9 mouse cellular contexts compared by ENCODE assay signal in the genomic region with DNA sequence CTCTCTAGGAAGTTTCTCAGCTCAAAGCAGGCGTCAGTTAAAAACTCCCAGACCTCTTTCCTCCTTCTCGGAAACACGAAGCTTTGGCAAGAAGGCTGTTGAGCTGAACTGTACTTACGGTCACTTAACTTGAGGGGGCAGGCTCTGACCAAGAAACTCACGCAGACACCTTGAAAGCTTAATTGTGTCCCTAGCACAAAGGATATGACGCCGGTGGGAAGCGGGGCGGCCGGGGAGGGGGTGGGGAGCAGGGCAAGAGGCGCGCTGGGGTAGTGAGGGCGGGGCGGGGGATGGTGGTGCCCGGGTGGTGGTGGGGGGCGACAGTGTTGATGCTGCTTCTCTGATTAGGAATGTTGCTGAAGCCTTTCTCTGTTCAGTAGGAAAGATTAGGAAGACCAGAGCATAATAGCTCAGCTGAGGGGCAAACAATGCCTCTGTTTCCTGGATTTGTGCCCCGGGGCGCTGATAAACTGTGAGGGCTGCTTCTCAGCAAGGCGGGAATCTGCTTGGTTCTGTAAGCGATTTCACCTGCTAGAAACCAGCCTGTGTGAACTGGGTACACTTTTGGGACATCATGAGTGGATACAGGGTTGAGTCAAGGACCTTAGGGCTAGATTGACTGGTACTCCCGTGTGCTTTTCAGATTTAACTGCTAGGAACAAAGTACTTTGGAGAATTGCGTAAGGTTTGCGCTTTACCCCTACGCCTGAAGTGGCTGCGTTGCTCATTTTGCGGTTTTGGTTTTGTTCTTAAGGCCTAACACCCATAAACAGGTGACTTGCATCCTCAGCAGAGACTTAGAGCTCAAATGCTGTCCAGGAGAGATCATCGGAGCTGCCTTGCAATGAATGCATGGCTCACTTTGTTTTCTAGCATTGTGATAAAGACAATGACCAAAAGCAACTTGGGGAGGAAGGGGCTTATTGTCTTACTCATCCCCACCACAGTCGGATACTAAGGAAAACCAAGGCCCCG. TPM values are rescaled to one million over a fixed set of nuclear protein-coding genes. Genes with fewer than 3 reads are reported as not detected.
DNase-seq lines count a peak whose midpoint lies in the region; ATAC-seq and TF ChIP-seq lines count a peak whose summit lies in the region.
"Had no signal": no experiment of that assay in that cellular context is flagged by ENCODE, and none has a peak within 500 bp of the region (broad histone marks: within the 10 kb centered on the region; RNA-seq: fewer than 3 reads in every experiment).

No protein-coding gene starts in this region.

- H3K27ac ChIP-seq in ES-E14 (ENCODE audit: insufficient read depth, low read depth, low read length, poor library complexity, severe bottlenecking) = no peak overlapping the region
- no peak overlapping the region for H3K27ac ChIP-seq in embryonic fibroblast, embryonic 13.5 days (ENCODE audit: insufficient read depth, low read length)
- H3K27ac ChIP-seq in heart, postnatal 0 days (ENCODE audit: low read depth) = peak overlapping the region; percentile 56
- H3K27ac ChIP-seq in lung, postnatal 0 days (ENCODE audit: low read length) = peak overlapping the region; percentile 81

- 17% methylated on average over 29 of the region's 29 CpGs for WGBS in heart, postnatal 0 days
- WGBS in lung, postnatal 0 days = 15% methylated on average over 29 of the region's 29 CpGs

- TF ChIP-seq CTCF in embryonic fibroblast, embryonic 13.5 days (IDR thresholded peaks at IDR 0.05; ENCODE audit: borderline replicate concordance, insufficient read depth, low read length) = 0 out of 2 replicates have a peak, but pooled peaks have one; percentile 10
- TF ChIP-seq CTCF in heart, postnatal 0 days (IDR thresholded peaks at IDR 0.05; ENCODE audit: low read depth) = peak; percentile 84
- TF ChIP-seq CTCF in lung, postnatal 0 days (IDR thresholded peaks at IDR 0.05) = peak; percentile 83

- 0 out of 4 replicates have a peak, but pooled peaks cover 0 to 3% of the 10 kb centered on the region in 2 experiments for H3K4me1 ChIP-seq in ES-E14 (ENCODE audit: control insufficient read depth in 2 of 2, insufficient read depth in 2 of 2, low read length in 2 of 2, poor library complexity in 1 of 2)
- no peaks in the 10 kb centered on the region for H3K4me1 ChIP-seq in embryonic fibroblast, embryonic 13.5 days (ENCODE audit: control insufficient read depth, insufficient read depth, low read length)
- H3K4me1 ChIP-seq in heart, postnatal 0 days (ENCODE audit: control insufficient read depth, insufficient read depth) = peaks cover 5% of the 10 kb centered on the region; the same call in 1 of the 2 replicates
- H3K4me1 ChIP-seq in lung, postnatal 0 days (ENCODE audit: insufficient read depth, low read depth, low read length) = peaks cover 3% of the 10 kb centered on the region; the same call in 1 of the 2 replicates

- H3K36me3 ChIP-seq in ES-E14 (ENCODE audit: control insufficient read depth, insufficient read depth, low read length, poor library complexity, severe bottlenecking) = no peaks in the 10 kb centered on the region
- H3K36me3 ChIP-seq in heart, postnatal 0 days (replicated peaks; ENCODE audit: control insufficient read depth, insufficient read depth, low read length) = no peaks in the 10 kb centered on the region
- H3K36me3 ChIP-seq in lung, postnatal 0 days (ENCODE audit: insufficient read depth, low read length) = no peaks in the 10 kb centered on the region

- DNase-seq in ES-E14 (ENCODE audit: low read depth, low spot score) = peak; percentile 57
- peak; percentile 30 to 65 for DNase-seq in adrenal gland, adult (ENCODE audit: inconsistent age in 2 of 2, low spot score in 1 of 2)
- DNase-seq in heart, postnatal 0 days (ENCODE audit: low spot score) = peak; percentile 80
- peak; percentile 80 for DNase-seq in kidney, postnatal 10 days
- DNase-seq in lung, postnatal 0 days (ENCODE audit: low spot score) = peak; percentile 95
- peak; percentile 35 for DNase-seq in ovary, postnatal 36 days (ENCODE audit: low spot score)

- no peaks in the 10 kb centered on the region for H3K9me3 ChIP-seq in ES-E14 (ENCODE audit: control insufficient read depth, insufficient read depth, low read depth, low read length)
- H3K9me3 ChIP-seq in heart, postnatal 0 days (replicated peaks; ENCODE audit: control insufficient read depth, low read length) = no peaks in the 10 kb centered on the region
- no peaks in the 10 kb centered on the region for H3K9me3 ChIP-seq in lung, postnatal 0 days (ENCODE audit: low read length)

- H3K9ac ChIP-seq in ES-E14 (ENCODE audit: insufficient read depth, low read depth, low read length, poor library complexity, severe bottlenecking) = no peak overlapping the region
- H3K9ac ChIP-seq in heart, postnatal 0 days (replicated peaks; ENCODE audit: low read depth, low read length) = no peak overlapping the region; the same call in 1 of the 2 replicates
- H3K9ac ChIP-seq in lung, postnatal 0 days (replicated peaks; ENCODE audit: low read depth) = no peak overlapping the region

- H3K4me3 ChIP-seq in ES-E14 (ENCODE audit: insufficient read depth in 1 of 2, low read depth in 1 of 2, low read length in 2 of 2, poor library complexity in 1 of 2, severe bottlenecking in 1 of 2) = no peak overlapping the region
- H3K4me3 ChIP-seq in embryonic fibroblast, embryonic 13.5 days (ENCODE audit: insufficient read depth, low read length) = no peak overlapping the region
- peak overlapping the region; percentile 37 for H3K4me3 ChIP-seq in heart, postnatal 0 days (ENCODE audit: low read depth, low read length)
- peak overlapping the region; percentile 19 for H3K4me3 ChIP-seq in lung, postnatal 0 days (ENCODE audit: low read depth, low read length)

- peak overlapping the region; percentile 69 for H3K4me2 ChIP-seq in heart, postnatal 0 days (ENCODE audit: low read depth, low read length)
- peak overlapping the region; percentile 59 for H3K4me2 ChIP-seq in lung, postnatal 0 days (replicated peaks; ENCODE audit: low read depth, low read length)

- peak; percentile 90 for ATAC-seq in heart, postnatal 0 days (ENCODE audit: insufficient read depth, low read depth)
- peak; percentile 93 for ATAC-seq in lung, postnatal 0 days
- no peak for ATAC-seq in inflammation-experienced regulatory T-cells, adult 6 months

- no peak for TF ChIP-seq POLR2A in embryonic fibroblast, embryonic 13.5 days (IDR thresholded peaks at IDR 0.05; ENCODE audit: low read depth, low read length)

- in situ Hi-C loops in ES-E14 (cut with MboI; ENCODE audit: low sequenced_read_pairs in 2 of 2, unreplicated experiment in 2 of 2) = loop anchor here in 1 of 2 experiments (5.0 kb wide), 1 partner anchor 140 kb away; no protein-coding TSS in a partner anchor

- TF ChIP-seq EP300 in heart, postnatal 0 days (IDR thresholded peaks at IDR 0.05; ENCODE audit: low read depth) = no peak
- TF ChIP-seq EP300 in lung, postnatal 0 days (IDR thresholded peaks at IDR 0.05) = peak; percentile 72; the same call in 1 of the 2 replicates

- no peaks in the 10 kb centered on the region for H3K27me3 ChIP-seq in heart, postnatal 0 days (ENCODE audit: control insufficient read depth, insufficient read depth, low read length)
- no peaks in the 10 kb centered on the region for H3K27me3 ChIP-seq in lung, postnatal 0 days (replicated peaks; ENCODE audit: insufficient read depth, low read length)

TF ChIP-seq in ES-E14, 5 proteins besides CTCF, POLR2A, EP300 and RAD21:
- no peak for TF ChIP-seq MAFK (IDR thresholded peaks at IDR 0.05; ENCODE audit: insufficient read depth, low read depth, low read length)
- no peak for TF ChIP-seq HCFC1 (IDR thresholded peaks at IDR 0.05; ENCODE audit: borderline replicate concordance, insufficient read depth, low read length)
- peak; percentile 74 for TF ChIP-seq ZC3H11A (IDR thresholded peaks at IDR 0.05; ENCODE audit: borderline replicate concordance, low read depth, low read length)
- TF ChIP-seq ZNF384 (IDR thresholded peaks at IDR 0.05; ENCODE audit: low read depth, low read length) = no peak
- TF ChIP-seq CHD2 (IDR thresholded peaks at IDR 0.05; ENCODE audit: low read depth, low read length) = no peak

RNA-seq across cellular contexts. Expression of gene Adgrf5, which starts 33.2 kb away (rescaled TPM):
- total RNA-seq in ES-E14 (2012; rRNA removed) = 5.5 and 7.2 TPM in 2 replicates
- polyA plus RNA-seq in embryonic fibroblast, embryonic 13.5 days (2011; ENCODE audit: insufficient read length, low read depth, missing spikeins) = 3.4 and 7.0 TPM in 2 replicates
- 89.0 and 134 TPM in 2 replicates for total RNA-seq in heart, postnatal 0 days (2014; rRNA removed; ENCODE audit: low replicate concordance)
- polyA plus RNA-seq in heart, postnatal 0 days (2015; fragmentation: Nextera tagmentation; extraction: Ambion mirVana) = 16.7 and 19.1 TPM in 2 replicates
- 51.1 and 68.6 TPM in 2 replicates for polyA plus RNA-seq in lung, postnatal 0 days (2015; fragmentation: Nextera tagmentation; extraction: Ambion mirVana)
- not detected for polyA plus RNA-seq in inflammation-experienced regulatory T-cells, adult 6 months (2017; shearing (Covaris generic))

RNA-seq across cellular contexts. Expression of gene Adgrf1, which starts 56.9 kb away (rescaled TPM):
- total RNA-seq in ES-E14 (2012; rRNA removed) = not detected in 2 replicates
- polyA plus RNA-seq in embryonic fibroblast, embryonic 13.5 days (2011; ENCODE audit: insufficient read length, low read depth, missing spikeins) = not detected in 2 replicates
- not detected in 2 replicates for total RNA-seq in heart, postnatal 0 days (2014; rRNA removed; ENCODE audit: low replicate concordance)
- polyA plus RNA-seq in heart, postnatal 0 days (2015; fragmentation: Nextera tagmentation; extraction: Ambion mirVana) = not detected in 2 replicates
- not detected in 2 replicates for polyA plus RNA-seq in lung, postnatal 0 days (2015; fragmentation: Nextera tagmentation; extraction: Ambion mirVana)
- not detected for polyA plus RNA-seq in inflammation-experienced regulatory T-cells, adult 6 months (2017; shearing (Covaris generic))
- total RNA-seq: layer of hippocampus, postnatal 25 days had no signal

Comparison
In these comparisons a context has a peak if more than half of its experiments do, and no peak if none do; other contexts are left out.
1. DNase-seq: peak in every context shown above with its lines; median percentile 95 in lung, postnatal 0 days; 80 in heart, postnatal 0 days; 80 in kidney, postnatal 10 days; 57 in ES-E14; 48 in adrenal gland, adult; 35 in ovary, postnatal 36 days.
2. H3K27ac ChIP-seq: peak in heart, postnatal 0 days (single experiment) and lung, postnatal 0 days (single experiment); none in ES-E14 (single experiment) and embryonic fibroblast, embryonic 13.5 days (single experiment).
3. H3K4me3 ChIP-seq: peak in heart, postnatal 0 days (single experiment) and lung, postnatal 0 days (single experiment); none in ES-E14 (0 of 2) and embryonic fibroblast, embryonic 13.5 days (single experiment).
4. CTCF ChIP-seq: peak in every context shown above with its lines; median percentile 84 in heart, postnatal 0 days; 83 in lung, postnatal 0 days; 10 in embryonic fibroblast, embryonic 13.5 days.